Mouse (Mus musculus) neutrophil, adult 65 days (primary cell): ENCODE measurements around the gene Gm29110. TPM values are rescaled to one million over a fixed set of nuclear protein-coding genes. Genes with fewer than 3 reads are reported as not detected.

Experiments
- total RNA-seq: library from RNA; stranded (reverse); gene quantifications from 2 replicates; pipeline ENCODE4 v1.2.4, GENCODE M21; 2023

Gene Gm29110
- not detected in 2 replicates for total RNA-seq

GRCm38 (mm10) chrY:74470231-74470630 is at the start of gene Gm29110:
TSS of gene Gm29110 (plus strand) at chrY:74470531.

Other genes starting within 250 kb of the Gm29110 start
- gene Gm21913, start 153.4 kb downstream of the Gm29110 start, total RNA-seq: not detected in 2 replicates